Mouse (Mus musculus) embryonic stem cell, embryonic (primary cell): ENCODE results near the gene Lmntd1.

Source experiments
- CTCF ChIA-PET, 4 experiments: fragments of 300-600 bp in 2 of 4; fragments of 350-600 bp in 2 of 4; sonication (Branson Sonifier 250); formaldehyde crosslinking; loops; one replicate each; lab custom pipeline; 2022; ENCODE audit warnings: inconsistent platforms in 2 of 4; lab: Charles Lee
- POLR2A ChIA-PET, 4 experiments: fragments of 300-600 bp in 2 of 4; fragments of 350-600 bp in 2 of 4; sonication (Branson Sonifier 250); formaldehyde crosslinking; loops; one replicate each; lab custom pipeline; 2022; ENCODE audit warnings: antibody characterized with exemption in 4 of 4, inconsistent platforms in 1 of 4; lab: Charles Lee

The Lmntd1 gene

DNA sequence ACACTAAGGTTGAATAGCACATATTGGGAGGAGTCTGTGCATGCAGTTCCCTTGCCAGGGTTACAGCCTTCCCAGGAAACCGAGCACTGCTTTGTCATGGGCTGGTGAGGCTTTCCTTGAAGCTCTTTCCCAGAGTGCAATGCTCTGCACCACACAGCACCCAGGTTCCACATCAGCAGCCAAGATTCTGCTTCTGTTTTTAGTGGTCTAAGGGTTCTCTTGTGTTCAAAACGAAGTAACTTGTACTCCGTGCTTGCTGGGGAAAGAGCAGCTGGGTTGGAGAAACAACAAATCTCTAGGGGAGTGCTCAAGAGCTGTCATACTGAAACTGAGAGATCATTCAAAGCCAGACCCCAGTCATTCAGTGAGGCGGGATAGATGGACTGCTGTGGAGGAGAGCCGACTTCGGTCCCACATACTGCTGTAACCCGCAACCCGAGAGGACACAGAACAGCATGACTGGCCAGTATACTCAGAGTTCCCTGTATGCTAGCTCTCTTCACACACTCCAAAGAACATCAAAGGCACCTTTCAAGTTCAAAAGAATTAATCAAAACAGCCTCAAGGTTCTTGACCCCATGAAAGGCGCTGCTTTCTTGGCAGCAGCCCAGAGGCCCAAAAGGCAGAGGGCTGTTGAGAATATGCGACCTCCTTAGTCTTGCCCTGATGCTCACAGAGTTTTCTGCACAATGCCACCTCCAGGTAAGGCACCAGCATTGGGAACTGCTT is 35.5 kb downstream of the Lmntd1 start:
- CTCF ChIA-PET, result no interaction called here
- POLR2A ChIA-PET, result no interaction called here

DNA sequence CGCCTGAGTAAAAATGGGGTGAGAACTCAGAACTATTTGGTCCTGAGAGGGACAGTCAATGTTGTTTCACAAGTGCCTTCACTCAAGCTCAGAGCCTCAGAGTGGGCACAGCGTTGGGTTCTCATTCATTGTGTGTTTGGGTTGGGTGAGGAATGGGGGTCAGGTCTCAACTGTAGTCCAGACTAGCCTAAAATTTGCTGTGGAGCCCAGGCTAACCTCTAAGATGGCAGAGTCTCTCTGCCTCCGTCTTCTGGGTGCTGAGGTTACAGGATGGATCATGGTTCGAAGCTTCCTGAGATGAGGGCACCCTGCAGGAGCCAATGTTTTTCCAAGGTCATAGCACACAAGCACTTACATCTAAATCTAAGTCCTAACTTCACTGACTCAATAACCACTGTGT is 37.4 kb downstream of the Lmntd1 start:
- POLR2A ChIA-PET, result no interaction called here
- CTCF ChIA-PET, result no interaction called here

DNA sequence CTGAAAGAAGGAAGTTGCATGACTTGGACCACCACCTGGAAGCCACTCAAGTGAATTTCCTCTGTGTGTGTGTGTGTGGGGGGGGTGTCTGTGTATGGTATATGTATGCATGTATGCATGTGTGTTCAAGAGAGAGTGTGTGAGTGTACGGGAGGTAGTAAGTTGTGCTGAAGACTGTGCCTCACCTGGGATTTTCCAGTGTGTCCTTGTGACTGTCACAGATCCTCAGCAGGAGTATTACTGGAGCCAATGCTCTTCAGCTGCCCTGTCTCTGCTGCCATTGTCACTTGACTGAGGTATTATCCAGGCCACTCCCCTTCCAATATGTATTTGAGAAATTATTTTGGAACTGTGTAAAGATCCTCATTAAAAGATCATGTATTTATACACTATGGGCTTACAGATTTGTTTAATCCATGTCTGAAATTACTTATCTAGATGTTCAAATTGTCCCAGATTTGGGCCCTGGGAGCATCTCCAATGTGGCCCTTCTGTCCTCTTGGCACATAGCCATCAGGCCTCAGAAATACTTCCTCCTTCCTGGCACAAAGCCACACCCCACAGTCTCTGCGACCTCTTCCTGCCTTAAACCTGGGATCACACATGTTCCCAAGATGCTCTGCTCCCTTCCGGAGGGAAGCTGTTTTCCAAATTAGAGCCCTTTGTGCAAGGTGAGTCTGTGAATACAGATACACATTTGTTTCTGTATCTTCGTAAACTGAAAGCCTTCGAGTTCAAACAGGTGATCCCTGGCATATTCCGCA is 40.7 kb downstream of the Lmntd1 start:
- CTCF ChIA-PET, result interaction anchor here in 1 of 4 experiments (0.6 kb wide), 1 partner anchor 684 kb away, joined by 3 read pairs; no protein-coding TSS in a partner anchor
- POLR2A ChIA-PET, result no interaction called here

DNA sequence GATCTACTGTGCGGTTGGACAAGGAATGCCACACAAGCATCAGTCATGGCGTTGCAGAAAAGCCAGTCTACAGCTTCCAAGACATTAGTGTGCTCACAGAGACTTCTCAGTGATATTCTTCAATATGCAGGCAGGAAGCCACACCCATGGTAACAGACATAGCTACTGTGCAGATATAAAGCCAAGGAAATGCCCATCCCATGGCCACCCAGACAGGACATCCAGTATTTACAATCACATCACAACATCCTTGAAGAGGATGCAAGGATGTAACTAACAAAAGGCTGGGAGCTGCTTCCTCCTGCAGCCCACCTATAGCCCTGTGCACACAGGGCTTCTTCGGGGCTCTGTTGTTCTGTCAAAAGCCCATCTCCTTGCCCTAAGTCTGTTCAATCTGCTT is 45.4 kb downstream of the Lmntd1 start:
- POLR2A ChIA-PET, result no interaction called here

DNA sequence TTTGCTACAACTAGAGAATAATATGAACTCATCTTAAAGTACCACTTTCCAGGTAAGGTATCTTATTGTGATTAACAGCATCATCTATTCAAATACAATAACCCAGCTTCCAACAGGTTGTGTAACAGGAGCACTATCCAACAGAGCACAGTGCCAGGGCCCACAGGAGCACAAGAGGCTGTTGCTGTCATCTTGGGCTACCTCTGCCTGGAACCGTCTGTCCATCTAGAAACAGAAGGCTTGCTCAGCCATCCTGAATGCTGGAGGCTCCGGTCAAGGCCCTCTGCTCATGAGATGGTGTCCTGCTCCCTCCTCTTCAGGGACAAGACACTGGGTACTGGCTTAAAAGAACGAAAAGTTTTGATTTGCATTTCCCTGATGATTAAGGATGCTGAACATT is 46.3 kb downstream of the Lmntd1 start:
- ChIA-PET CTCF (no interaction called here), POLR2A (no interaction called here)

More for the DNA sequence above, 45.4 kb downstream of the Lmntd1 start:
- CTCF ChIA-PET, result no interaction called here

DNA sequence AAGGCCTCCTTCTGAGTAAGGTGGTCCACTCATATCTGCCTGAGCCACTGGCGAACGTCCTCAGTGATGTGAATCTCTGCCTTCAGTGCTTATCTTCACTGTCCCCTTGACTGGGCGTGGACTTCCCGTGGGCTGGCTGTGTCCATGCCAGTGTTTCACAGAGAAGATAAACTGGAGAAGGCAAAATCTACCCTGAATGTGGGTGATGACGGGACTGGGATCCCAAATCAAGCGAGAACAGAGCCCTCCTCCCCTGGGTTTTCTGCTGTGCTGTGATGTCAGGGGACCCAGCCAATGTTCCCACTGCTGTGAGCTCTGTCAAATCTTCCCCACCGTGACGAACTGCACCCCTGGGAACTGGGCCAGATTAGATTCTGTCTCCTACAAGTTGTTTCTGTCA is 46.8 kb downstream of the Lmntd1 start:
- CTCF ChIA-PET, result no interaction called here
- POLR2A ChIA-PET, result no interaction called here

DNA sequence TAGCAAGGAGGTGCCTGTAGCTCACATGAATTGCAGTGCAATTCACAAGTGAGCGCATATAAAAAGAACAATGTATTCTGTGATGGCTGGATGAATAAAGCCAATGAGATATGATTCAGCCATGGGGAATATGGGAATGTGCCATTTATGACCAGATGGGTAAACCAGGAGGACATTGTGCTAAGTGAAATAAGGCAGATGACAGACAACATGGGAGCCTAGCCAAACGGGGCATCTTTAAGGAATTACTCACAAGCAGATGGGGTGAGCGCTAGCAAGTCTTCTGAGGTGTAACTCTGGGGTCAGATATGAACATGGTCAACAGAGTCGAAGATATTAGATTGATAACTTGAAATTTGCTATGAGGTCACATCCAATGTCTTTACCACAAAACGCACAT is 48.5 kb downstream of the Lmntd1 start:
- CTCF ChIA-PET, result no interaction called here

DNA sequence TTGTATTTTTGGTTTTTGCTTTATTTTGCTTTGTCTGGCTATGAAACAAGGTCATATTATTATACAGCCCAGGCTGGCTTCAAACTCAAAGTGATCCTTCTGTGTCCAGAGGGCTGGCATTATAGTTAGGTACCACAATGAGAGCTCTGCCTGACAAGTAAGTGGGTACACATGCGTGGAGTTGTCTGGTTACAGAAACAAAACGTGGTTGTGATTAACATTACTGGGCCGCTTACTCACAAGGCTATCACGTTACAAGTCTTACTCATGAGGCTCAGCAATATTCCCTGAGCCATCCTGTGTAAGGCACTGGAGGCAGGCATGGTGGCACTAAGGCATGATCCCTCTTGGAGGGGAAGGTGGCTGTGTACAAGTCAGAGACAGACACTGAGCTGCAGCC is 49.4 kb downstream of the Lmntd1 start:
- ChIA-PET POLR2A (interaction anchor here in 1 of 4 experiments (0.7 kb wide), 1 partner anchor 39 kb away, joined by 6 read pairs; no protein-coding TSS in a partner anchor), CTCF (interaction anchor here in 1 of 4 experiments (0.5 kb wide), 1 partner anchor 94 kb away, joined by 3 read pairs; no protein-coding TSS in a partner anchor)

More for the DNA sequence above, 48.5 kb downstream of the Lmntd1 start:
- POLR2A ChIA-PET, result no interaction called here

DNA sequence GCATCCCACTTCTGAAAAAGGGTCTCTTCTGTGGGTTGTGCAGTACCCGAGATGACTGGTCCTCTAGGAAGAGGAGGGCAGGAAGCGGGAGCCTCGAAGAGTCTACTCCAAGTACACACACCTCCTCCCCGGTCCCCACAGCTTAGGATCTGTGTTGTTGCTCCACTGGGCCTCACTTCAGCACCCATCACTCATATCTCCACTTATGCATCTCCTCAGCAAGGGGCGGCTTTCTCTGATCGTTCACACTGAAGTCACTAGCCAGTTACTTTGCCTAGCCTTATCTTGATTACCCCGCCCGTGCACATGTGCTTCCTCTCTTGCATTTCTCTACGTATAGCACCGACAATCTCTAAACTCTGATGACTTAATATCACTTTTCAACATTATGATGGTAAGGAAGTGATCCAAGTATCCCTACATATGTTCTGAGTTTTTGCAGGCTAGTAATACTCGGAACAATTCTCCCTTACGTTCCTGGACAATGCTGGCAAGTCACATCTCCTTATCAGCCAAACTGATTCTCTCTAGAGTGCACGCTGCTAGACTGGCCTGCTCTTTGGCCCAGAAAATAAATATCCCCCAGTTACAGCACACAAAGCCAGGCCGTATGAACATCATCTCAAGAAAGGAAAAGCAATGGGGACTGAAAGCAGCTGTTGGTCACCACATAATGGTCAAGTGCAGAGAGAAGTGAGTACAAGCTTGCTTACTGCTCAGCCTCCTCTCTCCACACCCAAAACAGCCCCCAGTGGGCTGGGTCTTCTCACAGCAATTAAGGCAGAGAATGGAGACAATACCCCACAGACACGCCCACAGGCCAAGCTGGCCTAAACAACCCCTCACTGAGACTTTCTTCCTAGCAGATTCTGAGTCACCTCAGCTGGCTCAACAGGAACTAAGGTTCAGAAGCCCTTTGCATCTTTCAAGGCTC is 56.8 kb downstream of the Lmntd1 start:
- ChIA-PET POLR2A (interaction anchor here in 1 of 4 experiments (2.5 kb wide), 1 partner anchor 11 kb away, joined by 13 read pairs; no protein-coding TSS in a partner anchor), CTCF (no interaction called here)

DNA sequence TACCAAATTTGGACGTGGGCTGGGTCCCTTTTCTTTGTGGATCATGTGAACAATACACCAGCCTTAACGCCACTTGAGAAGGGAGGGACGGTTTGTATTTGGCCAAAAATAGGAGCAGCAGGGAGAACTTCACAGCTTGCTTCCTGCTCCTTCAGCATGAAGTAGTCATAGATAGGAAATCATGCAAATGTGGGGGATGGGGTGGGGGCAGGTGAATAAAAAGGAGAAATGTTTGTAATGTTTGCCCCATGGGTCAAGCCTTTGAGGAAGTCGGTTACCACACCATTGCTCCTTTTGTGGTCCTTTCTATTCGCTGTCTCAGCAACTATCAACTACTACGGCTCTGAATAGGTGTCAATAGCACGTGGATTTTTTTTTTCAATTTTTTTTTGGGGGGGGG is 60.9 kb downstream of the Lmntd1 start:
- ChIA-PET POLR2A (interaction anchor here in 2 of 4 experiments (0.6 to 0.7 kb wide), 2 partner anchors 64 to 933 kb away, joined by 3 to 4 read pairs; no protein-coding TSS in a partner anchor), CTCF (no interaction called here)

DNA sequence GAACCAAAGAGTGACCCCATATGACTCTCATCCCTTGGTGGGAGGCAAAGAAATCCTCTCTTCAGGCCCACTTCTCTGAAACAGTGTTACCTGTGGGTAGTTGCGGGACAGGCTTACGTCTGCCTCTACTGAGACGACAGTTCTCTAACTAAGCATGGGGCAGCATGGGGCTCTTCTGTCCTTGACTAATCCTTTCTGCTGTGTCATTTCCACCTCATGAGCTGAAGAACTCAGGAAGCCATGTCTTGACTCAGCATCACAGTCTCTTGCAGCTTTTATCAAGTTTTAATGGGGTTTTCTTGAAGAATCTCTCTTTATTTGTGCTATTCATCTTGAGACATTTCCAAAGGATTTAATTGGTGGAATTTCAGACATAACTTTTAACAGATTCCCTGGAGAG is 61.3 kb downstream of the Lmntd1 start:
- CTCF ChIA-PET, result no interaction called here
- POLR2A ChIA-PET, result interaction anchor here in 2 of 4 experiments (0.6 to 0.7 kb wide), 2 partner anchors 64 to 933 kb away, joined by 3 to 4 read pairs; no protein-coding TSS in a partner anchor

DNA sequence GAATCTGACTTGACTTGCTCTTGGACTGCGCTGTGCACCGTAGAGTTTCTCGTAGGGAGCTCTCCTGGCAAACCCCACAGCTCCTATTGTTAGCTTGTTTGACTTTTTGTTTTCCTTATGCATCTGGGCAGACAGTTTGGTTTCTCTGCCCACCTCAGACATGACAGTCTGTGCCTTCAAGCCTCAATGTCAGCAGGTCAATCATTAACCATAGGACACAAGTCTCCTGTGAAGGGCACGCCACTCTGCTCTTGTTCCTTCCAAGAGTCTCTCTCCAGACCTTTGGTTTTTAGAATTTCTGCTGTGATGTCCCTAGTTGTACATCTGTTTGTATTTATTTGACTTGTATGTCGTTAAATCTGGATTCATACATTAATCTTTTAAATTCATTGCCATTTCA is 63.1 kb downstream of the Lmntd1 start:
- CTCF ChIA-PET, result interaction anchor here in 1 of 4 experiments (0.5 kb wide), 1 partner anchor 210 kb away, joined by 3 read pairs; no protein-coding TSS in a partner anchor
- POLR2A ChIA-PET, result interaction anchor here in 1 of 4 experiments (0.6 kb wide), 1 partner anchor 1520 kb away, joined by 3 read pairs; no protein-coding TSS in a partner anchor

DNA sequence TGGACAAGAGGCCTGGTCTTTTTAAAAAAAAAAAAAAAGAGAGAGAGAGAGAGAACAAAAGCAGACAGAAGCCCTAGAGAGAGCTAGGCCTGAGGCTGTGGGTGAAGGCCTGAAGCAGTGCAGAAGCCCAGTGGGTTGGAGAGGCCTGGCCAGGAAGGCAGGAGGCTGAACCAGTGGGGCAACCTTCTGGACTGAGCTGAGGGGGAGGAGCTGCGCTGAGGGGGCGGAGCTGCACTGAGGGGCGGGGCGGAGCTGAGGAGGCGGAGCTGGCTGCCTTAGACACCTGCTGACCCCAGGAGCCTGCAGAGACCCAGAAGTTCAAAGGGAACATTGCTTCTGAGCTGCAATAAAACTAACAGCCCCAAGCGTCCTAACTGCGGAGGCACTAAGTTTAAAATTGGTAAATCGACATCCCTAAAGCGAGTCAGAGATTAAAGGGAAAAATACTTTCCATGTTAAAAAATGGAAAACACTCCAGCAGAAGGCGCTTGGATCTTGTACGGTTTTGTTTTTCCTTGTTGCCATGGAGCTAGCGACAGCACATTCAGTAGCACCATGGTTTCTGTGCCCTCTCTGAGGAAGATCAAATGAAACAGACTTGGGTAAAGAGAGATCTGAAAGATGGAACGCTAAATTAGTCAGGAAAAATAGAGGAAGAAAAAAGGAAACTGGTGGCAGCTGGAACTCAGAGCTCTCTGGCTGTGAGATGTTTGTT is 68.0 kb downstream of the Lmntd1 start:
- CTCF ChIA-PET, result interaction anchor here in 3 of 4 experiments (0.6 to 0.9 kb wide), 5 partner anchors 109 to 868 kb away, joined by 3 to 5 read pairs (median 3); no protein-coding TSS in a partner anchor
- POLR2A ChIA-PET, result interaction anchor here in 3 of 4 experiments (0.7 to 2.0 kb wide), 13 partner anchors 12 to 612 kb away, joined by 3 to 13 read pairs (median 4); partner anchors contain the start of gene Rassf8 (in 1 of the 3)

DNA sequence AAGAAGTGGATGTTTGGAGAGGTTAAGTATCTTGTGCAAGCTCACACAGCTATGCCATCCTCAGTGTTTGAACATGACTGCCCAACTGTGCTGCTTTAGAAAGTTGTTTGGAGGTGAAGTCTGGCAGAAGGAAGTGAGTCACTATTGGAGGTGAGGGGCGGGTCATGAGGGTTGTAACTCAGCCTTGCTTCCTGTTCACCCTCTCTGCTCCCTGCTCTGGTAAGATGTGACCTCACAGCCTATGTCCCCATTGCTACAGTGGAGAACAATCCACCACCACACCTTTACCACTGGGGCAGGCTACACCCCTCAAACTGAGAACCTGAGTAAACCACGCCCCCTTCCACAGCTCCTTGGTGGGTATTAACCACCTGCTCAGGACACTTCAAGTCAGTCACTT is 69.3 kb downstream of the Lmntd1 start:
- CTCF ChIA-PET, result no interaction called here

DNA sequence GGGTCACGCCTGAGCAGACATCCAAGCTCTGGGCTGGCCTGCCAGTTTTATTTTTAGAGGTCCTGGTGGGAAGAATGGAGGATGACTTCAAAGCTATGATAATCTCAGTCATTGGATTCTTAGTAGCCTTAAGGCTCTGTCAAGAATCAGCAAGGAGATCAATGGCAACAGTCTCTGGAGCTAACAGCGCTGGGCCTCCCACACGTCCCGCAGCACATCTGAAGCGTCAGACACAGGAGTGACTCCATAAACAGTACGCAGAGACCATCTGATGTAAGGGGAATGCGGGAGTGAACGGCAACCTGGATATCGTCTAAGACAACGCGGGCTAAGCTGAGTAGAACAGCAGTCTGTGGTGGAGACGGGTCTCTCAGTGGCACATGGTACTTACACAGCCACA is 69.8 kb downstream of the Lmntd1 start:
- CTCF ChIA-PET, result interaction anchor here in 1 of 4 experiments (0.5 kb wide), 1 partner anchor 250 kb away, joined by 3 read pairs; no protein-coding TSS in a partner anchor

More for the DNA sequence above, 69.3 kb downstream of the Lmntd1 start:
- POLR2A ChIA-PET, result interaction anchor here in 1 of 4 experiments (1.5 kb wide), 1 partner anchor 117 kb away, joined by 4 read pairs; no protein-coding TSS in a partner anchor

DNA sequence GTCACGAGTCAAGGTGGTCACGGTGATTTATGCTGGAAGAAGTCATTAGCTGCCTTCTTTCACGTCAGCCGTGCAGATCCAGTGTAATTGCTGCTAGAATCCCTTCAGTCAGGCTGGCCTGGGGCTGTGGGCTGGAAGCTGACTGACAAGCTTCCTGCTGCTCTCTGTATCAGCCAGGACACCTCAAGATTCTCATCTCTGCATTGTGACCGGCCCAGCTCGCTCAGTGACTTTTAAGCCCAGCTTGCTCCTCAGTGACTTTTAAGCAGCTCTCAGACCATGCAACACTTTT is 74.6 kb downstream of the Lmntd1 start:
- POLR2A ChIA-PET, result no interaction called here
- CTCF ChIA-PET, result no interaction called here

More for the DNA sequence above, 69.8 kb downstream of the Lmntd1 start:
- POLR2A ChIA-PET, result interaction anchor here in 1 of 4 experiments (0.6 kb wide), 1 partner anchor 1932 kb away, joined by 3 read pairs; no protein-coding TSS in a partner anchor

DNA sequence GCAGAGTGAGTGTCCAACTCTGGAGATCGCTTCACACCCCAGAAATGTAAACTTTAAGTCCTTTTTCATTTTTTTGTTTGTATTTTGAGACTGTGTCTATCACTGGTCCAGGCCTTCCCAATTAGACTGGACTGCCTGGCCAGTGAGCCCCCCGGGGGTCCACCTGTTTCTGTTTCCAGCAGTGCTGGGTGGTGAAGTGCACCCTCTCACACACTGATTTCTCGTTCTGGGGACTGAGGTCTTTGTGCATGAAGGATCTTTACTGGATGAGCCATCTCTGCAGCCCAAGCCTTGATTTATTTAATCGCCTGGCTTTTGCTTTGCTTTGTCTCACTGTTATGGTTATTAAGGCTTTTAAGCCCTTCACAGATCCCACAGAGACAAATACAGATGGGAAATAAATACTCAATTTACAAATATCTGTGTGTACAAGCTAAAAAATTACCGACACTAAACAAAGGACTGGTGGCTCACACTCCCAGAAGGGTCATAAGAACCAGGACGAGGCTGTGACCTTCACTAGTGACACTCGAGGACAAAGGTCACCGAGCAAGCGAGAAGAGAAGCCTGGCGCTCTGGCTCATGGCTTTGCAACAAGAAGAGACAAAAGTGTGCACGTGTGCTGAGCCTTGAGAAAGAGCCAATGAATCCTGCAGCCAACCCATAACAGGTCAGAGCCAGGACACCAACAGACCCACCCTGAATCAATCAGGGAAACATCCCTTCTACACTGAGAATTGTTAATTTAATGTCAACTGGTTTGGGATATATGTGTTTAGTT is 75.1 kb downstream of the Lmntd1 start:
- POLR2A ChIA-PET, result no interaction called here
- CTCF ChIA-PET, result interaction anchor here in 1 of 4 experiments (0.6 kb wide), 1 partner anchor 78 kb away, joined by 3 read pairs; no protein-coding TSS in a partner anchor
